12 mouse cellular contexts compared by ENCODE assay signal in the genomic region with DNA sequence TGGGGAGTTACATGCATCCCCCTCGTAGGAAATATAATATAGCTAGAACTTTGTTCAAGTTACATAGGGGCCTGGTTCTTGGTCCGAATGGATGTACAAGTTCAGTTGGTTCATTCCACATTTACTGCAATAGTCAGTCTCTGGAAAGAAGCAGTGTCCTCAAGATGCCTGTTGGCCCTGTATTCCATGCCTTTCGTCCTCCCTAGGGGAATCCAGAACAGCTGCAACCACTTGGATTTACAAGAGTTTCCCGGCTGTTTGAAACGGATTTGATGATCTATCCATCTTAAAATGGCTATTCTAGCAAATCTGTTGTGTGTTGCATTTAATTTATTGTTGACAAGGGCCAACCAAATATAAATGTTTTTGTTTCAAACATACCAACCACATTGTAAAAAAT. TPM values are rescaled to one million over a fixed set of nuclear protein-coding genes. Genes with fewer than 3 reads are reported as not detected.
DNase-seq lines count a peak whose midpoint lies in the region; ATAC-seq and TF ChIP-seq lines count a peak whose summit lies in the region.
"Had no signal": no experiment of that assay in that cellular context is flagged by ENCODE, and none has a peak within 500 bp of the region (broad histone marks: within the 10 kb centered on the region; RNA-seq: fewer than 3 reads in every experiment).

No protein-coding gene starts in this region.

- peak overlapping the region; percentile 62; the same call in 1 of the 2 replicates for H3K27ac ChIP-seq in intestine, embryonic 14.5 days (ENCODE audit: low read depth)
- H3K27ac ChIP-seq in intestine, postnatal 0 days (ENCODE audit: low read depth, low read length) = no peak overlapping the region
- peak overlapping the region; percentile 44; the same call in 1 of the 2 replicates for H3K27ac ChIP-seq in kidney, embryonic 16.5 days (ENCODE audit: low read length)
- H3K27ac ChIP-seq: liver, embryonic 15.5 days had no signal

- no peaks in the 10 kb centered on the region for H3K27me3 ChIP-seq in intestine, embryonic 14.5 days (replicated peaks; ENCODE audit: control insufficient read depth, insufficient read depth, low read length)
- H3K27me3 ChIP-seq in intestine, postnatal 0 days (replicated peaks; ENCODE audit: control insufficient read depth, insufficient read depth, low read length) = no peaks in the 10 kb centered on the region
- H3K27me3 ChIP-seq in kidney, embryonic 16.5 days (ENCODE audit: insufficient read depth, low read length) = no peaks in the 10 kb centered on the region
- H3K27me3 ChIP-seq: CH12.LX; liver, embryonic 15.5 days had no signal

- H3K4me3 ChIP-seq in intestine, embryonic 14.5 days (ENCODE audit: low read depth, low read length) = no peak overlapping the region
- H3K4me3 ChIP-seq in intestine, postnatal 0 days (ENCODE audit: low read depth, low read length) = no peak overlapping the region
- no peak overlapping the region for H3K4me3 ChIP-seq in kidney, embryonic 16.5 days (ENCODE audit: low read length)
- H3K4me3 ChIP-seq: liver, embryonic 15.5 days had no signal

- WGBS in intestine, embryonic 14.5 days = 39% methylated on average over 5 of the region's 5 CpGs
- WGBS in intestine, postnatal 0 days = 62% methylated on average over 5 of the region's 5 CpGs
- WGBS in kidney, embryonic 16.5 days = 56% methylated on average over 5 of the region's 5 CpGs

- no peak for ATAC-seq in intestine, embryonic 14.5 days (replicated peaks; ENCODE audit: low FRiP score, low TSS enrichment, low read depth)
- ATAC-seq in intestine, postnatal 0 days = no peak
- no peak for ATAC-seq in kidney, embryonic 16.5 days (ENCODE audit: low FRiP score, low TSS enrichment)

- no peaks in the 10 kb centered on the region for H3K9me3 ChIP-seq in intestine, embryonic 14.5 days (ENCODE audit: control insufficient read depth, low read length)
- H3K9me3 ChIP-seq in intestine, postnatal 0 days (ENCODE audit: control insufficient read depth) = no peaks in the 10 kb centered on the region
- H3K9me3 ChIP-seq in kidney, embryonic 16.5 days (ENCODE audit: low read length) = no peaks in the 10 kb centered on the region
- H3K9me3 ChIP-seq: liver, embryonic 15.5 days had no signal

- H3K36me3 ChIP-seq in intestine, embryonic 14.5 days (ENCODE audit: control insufficient read depth, insufficient read depth, low read length) = no peaks in the 10 kb centered on the region
- no peaks in the 10 kb centered on the region for H3K36me3 ChIP-seq in intestine, postnatal 0 days (ENCODE audit: control insufficient read depth, insufficient read depth)
- H3K36me3 ChIP-seq in kidney, embryonic 16.5 days (ENCODE audit: insufficient read depth, low read length) = no peaks in the 10 kb centered on the region
- H3K36me3 ChIP-seq: liver, embryonic 15.5 days had no signal

- peaks cover 10% of the 10 kb centered on the region; the same call in 1 of the 2 replicates for H3K4me1 ChIP-seq in intestine, embryonic 14.5 days (replicated peaks; ENCODE audit: control insufficient read depth, insufficient read depth, low read length)
- no peaks in the 10 kb centered on the region for H3K4me1 ChIP-seq in intestine, postnatal 0 days (replicated peaks; ENCODE audit: control insufficient read depth, insufficient read depth, low read length)
- peaks cover 15% of the 10 kb centered on the region; the same call in 1 of the 2 replicates for H3K4me1 ChIP-seq in kidney, embryonic 16.5 days (ENCODE audit: insufficient read depth, low read length)
- H3K4me1 ChIP-seq: liver, embryonic 15.5 days had no signal

- H3K4me2 ChIP-seq in intestine, embryonic 14.5 days (ENCODE audit: low read length) = no peak overlapping the region
- H3K4me2 ChIP-seq in intestine, postnatal 0 days (replicated peaks; ENCODE audit: low read depth) = no peak overlapping the region
- no peak overlapping the region for H3K4me2 ChIP-seq in kidney, embryonic 16.5 days (replicated peaks; ENCODE audit: low read depth, low read length)
- H3K4me2 ChIP-seq: liver, embryonic 15.5 days had no signal

- no peak overlapping the region for H3K9ac ChIP-seq in intestine, embryonic 14.5 days (ENCODE audit: low read length)
- no peak overlapping the region for H3K9ac ChIP-seq in intestine, postnatal 0 days (ENCODE audit: low read depth, low read length)
- H3K9ac ChIP-seq in kidney, embryonic 16.5 days (replicated peaks; ENCODE audit: low read length) = no peak overlapping the region
- H3K9ac ChIP-seq: liver, embryonic 15.5 days had no signal

- no peak for DNase-seq in intestine, embryonic 14.5 days (ENCODE audit: low spot score)
- peak; percentile 57 to 74 for DNase-seq in heart, adult 9 months (ENCODE audit: low spot score in 2 of 2)
- peak; percentile 30 for DNase-seq in lung, postnatal 36 days
- no peak for DNase-seq in adrenal gland, adult (ENCODE audit: inconsistent age in 2 of 2, low spot score in 1 of 2)
- DNase-seq in cerebellum, adult 9-11 months = no peak
- no peak for DNase-seq in cerebellum, postnatal 10 days
- DNase-seq: spleen, adult 18-20 months; thymus, adult 2 months had no signal

- no peak for TF ChIP-seq CTCF in intestine, postnatal 0 days (IDR thresholded peaks at IDR 0.05; ENCODE audit: low read depth)

RNA-seq across cellular contexts. Expression of gene Svep1, which starts 36.2 kb away (rescaled TPM):
- 9.5 and 10.4 TPM in 2 replicates for polyA plus RNA-seq in intestine, embryonic 14.5 days (2014; fragmentation: Nextera tagmentation; extraction: Ambion mirVana)
- polyA plus RNA-seq in intestine, postnatal 0 days (2015; fragmentation: Nextera tagmentation; extraction: Ambion mirVana) = 2.0 and 2.5 TPM in 2 replicates
- 3.1 and 3.6 TPM in 2 replicates for polyA plus RNA-seq in kidney, embryonic 16.5 days (2015; fragmentation: Nextera tagmentation; extraction: Ambion mirVana)

Comparison
In these comparisons a context has a peak if more than half of its experiments do, and no peak if none do; other contexts are left out.
1. DNase-seq: peak in heart, adult 9 months (2 of 2) and lung, postnatal 36 days (single experiment); none in intestine, embryonic 14.5 days (single experiment), adrenal gland, adult (0 of 2), cerebellum, adult 9-11 months (single experiment) and cerebellum, postnatal 10 days (0 of 2).